Mouse (Mus musculus): Measurements from ENCODE around the gene Gm45808. TPM values are rescaled to one million over a fixed set of nuclear protein-coding genes. Genes with fewer than 3 reads are reported as not detected.
"Not testable (repeated sequence)": the region's sequence is repeated elsewhere in the genome, so short reads cannot be mapped to it uniquely, and the experiment has no call there.

Gene Gm45808
- polyA plus RNA-seq, 1 experiment = 0.81 TPM

DNA sequence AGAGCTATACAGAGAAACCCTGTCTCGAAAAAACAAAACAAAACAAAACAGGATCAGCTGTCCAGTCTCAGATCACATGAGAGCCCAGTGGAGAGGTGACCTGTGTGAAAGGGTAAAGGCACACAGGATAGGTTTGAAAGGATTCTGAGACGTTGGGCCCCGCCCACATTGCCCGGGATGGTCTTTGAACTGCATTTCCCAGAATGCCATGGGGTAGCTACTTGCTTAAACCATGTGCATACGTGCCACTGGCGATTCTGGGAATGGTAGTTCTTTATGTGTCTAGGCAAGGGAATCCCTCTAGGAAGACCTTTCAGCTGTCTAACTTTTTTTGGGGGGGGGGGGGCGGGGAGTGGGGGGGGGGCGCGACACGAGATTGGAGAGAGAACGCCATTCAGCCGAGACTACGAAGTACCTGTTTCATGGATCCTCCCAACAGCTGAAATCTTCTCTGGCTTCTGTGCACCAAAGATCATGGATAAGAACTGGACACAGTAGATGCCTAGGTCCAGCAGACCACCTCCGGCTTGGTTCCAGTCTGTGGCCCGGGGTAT, 5.2 kb downstream of the Gm45808 start, which contains the start of gene Tulp2:
Gene Tulp2, plus strand, starts transcription at position 504 of the 554 bp plus-strand sequence.
- peak; percentile 57; the same call in 1 of the 2 replicates for TF ChIP-seq POLR2A (IDR thresholded peaks at IDR 0.05; ENCODE audit: control insufficient read depth, low read depth, low read length)
- TF ChIP-seq CTCF (IDR thresholded peaks at IDR 0.05; ENCODE audit: control insufficient read depth, insufficient read depth, insufficient replicate concordance, low read depth, low read length) = no peak
- Histone ChIP-seq H3K4me1 (ENCODE audit: control insufficient read depth, insufficient read depth, low read length) (peaks cover 6% of the 10 kb centered on the region), H3K4me3 (ENCODE audit: control insufficient read depth, low read depth, low read length) (peak within 1 kb of the TSS; percentile 82), H3K36me3 (ENCODE audit: control insufficient read depth, insufficient read depth, low read length) (no peaks in the 10 kb centered on the region), H3K27ac (ENCODE audit: control insufficient read depth, insufficient read depth, low read depth, low read length) (peak within 1 kb of the TSS; percentile 57), H3K27me3 (ENCODE audit: control insufficient read depth, insufficient read depth, low read length) (no peaks in the 10 kb centered on the region)

DNA sequence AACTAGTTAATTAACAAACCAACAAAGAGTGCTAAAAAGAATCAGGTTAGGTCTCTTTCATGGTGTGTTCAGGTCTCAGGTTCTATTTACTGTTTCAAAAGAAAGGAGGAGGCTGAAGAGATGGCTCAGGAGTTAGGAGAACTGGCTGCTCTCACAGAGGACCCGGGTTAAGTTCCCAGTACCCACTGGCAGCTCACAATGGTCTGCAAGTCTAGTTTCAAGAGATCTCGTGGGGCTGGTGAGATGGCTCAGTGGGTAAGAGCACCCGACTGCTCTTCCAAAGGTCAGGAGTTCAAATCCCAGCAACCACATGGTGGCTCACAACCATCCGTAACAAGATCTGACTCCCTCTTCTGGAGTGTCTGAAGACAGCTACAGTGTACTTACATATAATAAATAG, 6.3 kb downstream of the Gm45808 start:
- not testable (repeated sequence) for H3K4me1 ChIP-seq (ENCODE audit: control insufficient read depth, insufficient read depth, low read length); H3K27ac ChIP-seq (ENCODE audit: control insufficient read depth, insufficient read depth, low read depth, low read length); H3K36me3 ChIP-seq (ENCODE audit: control insufficient read depth, insufficient read depth, low read length); H3K4me3 ChIP-seq (ENCODE audit: control insufficient read depth, low read depth, low read length); H3K27me3 ChIP-seq (ENCODE audit: control insufficient read depth, insufficient read depth, low read length)

DNA sequence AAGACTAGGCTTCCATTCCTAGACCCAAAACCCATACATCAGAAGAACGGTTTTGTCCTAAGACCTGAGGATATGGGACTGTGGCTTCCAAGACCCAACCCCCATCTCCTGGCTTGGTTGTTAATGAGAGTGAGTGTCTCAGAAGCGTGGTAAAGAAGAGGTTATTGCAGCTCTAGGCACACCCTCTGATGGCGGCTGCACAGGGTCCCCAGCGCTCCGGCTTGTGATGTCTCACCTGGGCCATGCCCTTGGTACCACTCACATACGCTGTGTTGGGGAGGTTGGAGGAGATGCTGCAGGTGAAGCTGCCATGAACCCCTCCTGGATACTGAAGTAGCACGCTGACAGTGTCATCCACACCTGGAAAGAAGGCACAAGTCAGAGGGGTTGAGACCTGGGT, 7.8 kb downstream of the Gm45808 start:
- Histone ChIP-seq H3K4me1 (ENCODE audit: control insufficient read depth, insufficient read depth, low read length) (peaks cover 13% of the 10 kb centered on the region), H3K27me3 (ENCODE audit: control insufficient read depth, insufficient read depth, low read length) (no peaks in the 10 kb centered on the region), H3K27ac (ENCODE audit: control insufficient read depth, insufficient read depth, low read depth, low read length) (no peak overlapping the region), H3K36me3 (ENCODE audit: control insufficient read depth, insufficient read depth, low read length) (no peaks in the 10 kb centered on the region), H3K4me3 (ENCODE audit: control insufficient read depth, low read depth, low read length) (no peak overlapping the region)
- TF ChIP-seq POLR2A (IDR thresholded peaks at IDR 0.05; ENCODE audit: control insufficient read depth, low read depth, low read length) = no peak
- TF ChIP-seq CTCF (IDR thresholded peaks at IDR 0.05; ENCODE audit: control insufficient read depth, insufficient read depth, insufficient replicate concordance, low read depth, low read length) = no peak

DNA sequence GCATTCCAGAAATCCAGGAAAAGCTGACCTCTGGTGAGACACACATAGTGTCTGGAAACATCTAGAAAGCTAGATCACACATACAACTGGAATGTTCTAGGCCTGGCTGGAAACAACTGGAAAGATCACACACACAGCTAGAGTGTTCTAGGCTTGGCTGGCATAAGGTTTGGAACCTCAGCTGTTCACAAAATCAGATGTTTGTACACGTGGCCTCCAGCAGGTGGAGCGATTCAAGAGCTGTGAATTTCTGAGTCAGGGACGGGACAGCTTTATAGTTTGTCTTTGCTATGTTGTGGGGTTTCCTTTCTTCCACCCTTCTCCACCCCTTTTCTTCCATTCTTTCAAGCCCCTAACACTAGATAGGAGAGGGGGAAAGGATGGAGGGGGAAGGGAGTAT, 9.6 kb downstream of the Gm45808 start:
- Histone ChIP-seq H3K27ac (ENCODE audit: control insufficient read depth, insufficient read depth, low read depth, low read length) (no peak overlapping the region; the same call in 1 of the 2 replicates), H3K36me3 (ENCODE audit: control insufficient read depth, insufficient read depth, low read length) (no peaks in the 10 kb centered on the region), H3K4me3 (ENCODE audit: control insufficient read depth, low read depth, low read length) (no peak overlapping the region), H3K27me3 (ENCODE audit: control insufficient read depth, insufficient read depth, low read length) (no peaks in the 10 kb centered on the region), H3K4me1 (ENCODE audit: control insufficient read depth, insufficient read depth, low read length) (peaks cover 13% of the 10 kb centered on the region)
- TF ChIP-seq CTCF (IDR thresholded peaks at IDR 0.05; ENCODE audit: control insufficient read depth, insufficient read depth, insufficient replicate concordance, low read depth, low read length) = no peak
- no peak for TF ChIP-seq POLR2A (IDR thresholded peaks at IDR 0.05; ENCODE audit: control insufficient read depth, low read depth, low read length)

DNA sequence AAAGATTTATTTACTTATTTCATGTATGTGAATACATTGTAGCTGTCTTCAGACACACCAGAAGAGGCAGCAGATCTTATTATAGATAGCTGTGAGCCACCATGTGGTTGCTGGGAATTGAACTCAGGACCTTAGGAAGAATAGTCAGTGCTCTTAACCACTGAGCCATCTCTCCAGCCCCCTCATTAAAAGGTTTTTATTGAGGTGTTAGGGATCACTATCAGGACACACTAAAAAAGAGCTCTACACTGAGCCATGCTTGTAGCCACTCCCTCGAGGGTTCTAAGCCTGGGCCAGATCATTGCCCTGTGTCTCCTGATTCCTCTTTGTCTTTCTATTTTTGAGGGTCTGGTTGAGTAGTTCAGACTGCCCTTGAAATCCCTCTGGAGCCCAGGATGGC, 10.2 kb downstream of the Gm45808 start:
- no peaks in the 10 kb centered on the region for H3K27me3 ChIP-seq (ENCODE audit: control insufficient read depth, insufficient read depth, low read length)
- H3K27ac ChIP-seq (ENCODE audit: control insufficient read depth, insufficient read depth, low read depth, low read length) = no peak overlapping the region; the same call in 1 of the 2 replicates
- H3K36me3 ChIP-seq (ENCODE audit: control insufficient read depth, insufficient read depth, low read length) = no peaks in the 10 kb centered on the region
- peaks cover 11% of the 10 kb centered on the region for H3K4me1 ChIP-seq (ENCODE audit: control insufficient read depth, insufficient read depth, low read length)
- no peak overlapping the region for H3K4me3 ChIP-seq (ENCODE audit: control insufficient read depth, low read depth, low read length)
- no peak for TF ChIP-seq POLR2A (IDR thresholded peaks at IDR 0.05; ENCODE audit: control insufficient read depth, low read depth, low read length)
- no peak for TF ChIP-seq CTCF (IDR thresholded peaks at IDR 0.05; ENCODE audit: control insufficient read depth, insufficient read depth, insufficient replicate concordance, low read depth, low read length)

DNA sequence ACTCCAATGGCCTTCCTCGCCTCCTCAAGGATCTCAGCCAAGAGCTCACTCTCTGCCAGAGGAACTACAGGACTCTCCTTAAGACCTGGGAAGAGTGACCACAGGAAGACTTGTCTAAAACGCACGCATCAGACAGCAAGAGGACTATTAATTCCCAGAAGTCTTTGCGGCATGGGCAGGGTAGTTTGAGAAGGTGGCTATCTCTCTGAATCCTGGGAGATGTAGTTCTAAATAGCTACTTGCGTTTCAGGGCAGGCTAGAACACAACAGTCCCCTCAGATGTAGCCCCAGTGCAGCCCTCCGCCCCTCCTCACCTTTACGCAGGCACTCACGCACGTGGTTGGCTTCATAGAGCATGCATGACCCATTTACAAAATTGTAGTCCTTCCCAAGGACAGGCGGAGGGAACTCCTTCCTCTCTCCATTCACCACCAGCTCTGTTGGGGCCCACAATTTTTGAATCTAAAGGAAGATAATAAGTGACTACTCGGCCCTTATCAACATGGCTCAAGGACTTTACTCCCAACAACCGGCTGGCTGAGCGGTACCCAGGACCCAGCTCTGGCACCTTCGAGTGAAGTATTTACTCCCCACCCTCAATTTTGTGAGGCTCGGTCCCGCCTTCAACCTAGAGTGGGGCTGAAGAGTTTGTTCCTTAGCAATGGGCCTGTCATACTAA, 11.2 kb downstream of the Gm45808 start:
- Histone ChIP-seq H3K36me3 (ENCODE audit: control insufficient read depth, insufficient read depth, low read length) (no peaks in the 10 kb centered on the region), H3K4me1 (ENCODE audit: control insufficient read depth, insufficient read depth, low read length) (peaks cover 8% of the 10 kb centered on the region), H3K27me3 (ENCODE audit: control insufficient read depth, insufficient read depth, low read length) (no peaks in the 10 kb centered on the region), H3K4me3 (ENCODE audit: control insufficient read depth, low read depth, low read length) (no peak overlapping the region), H3K27ac (ENCODE audit: control insufficient read depth, insufficient read depth, low read depth, low read length) (peak overlapping the region; percentile 55)
- TF ChIP-seq POLR2A (IDR thresholded peaks at IDR 0.05; ENCODE audit: control insufficient read depth, low read depth, low read length) = no peak
- TF ChIP-seq CTCF (IDR thresholded peaks at IDR 0.05; ENCODE audit: control insufficient read depth, insufficient read depth, insufficient replicate concordance, low read depth, low read length) = no peak

DNA sequence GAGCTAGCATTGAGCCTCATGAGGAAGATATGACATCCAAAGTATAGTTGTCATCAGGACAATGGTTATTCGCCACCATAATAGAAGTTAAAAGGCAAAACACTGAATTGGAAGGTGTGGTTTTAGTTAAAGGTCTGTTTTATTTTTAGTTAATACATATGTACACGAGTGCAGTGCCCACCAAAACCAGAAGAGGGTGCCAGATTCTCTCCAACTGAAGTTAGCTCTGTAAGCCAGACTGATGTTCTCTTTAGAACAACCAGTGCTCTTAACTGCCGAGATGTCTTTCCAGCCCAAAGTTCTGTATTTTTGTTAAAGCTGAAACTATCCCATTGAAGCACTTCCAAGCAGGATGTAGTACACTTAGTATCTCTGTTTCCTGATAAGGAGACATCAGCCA, 15.7 kb downstream of the Gm45808 start:
- TF ChIP-seq CTCF (IDR thresholded peaks at IDR 0.05; ENCODE audit: control insufficient read depth, insufficient read depth, insufficient replicate concordance, low read depth, low read length) = no peak
- TF ChIP-seq POLR2A (IDR thresholded peaks at IDR 0.05; ENCODE audit: control insufficient read depth, low read depth, low read length) = no peak
- H3K36me3 ChIP-seq (ENCODE audit: control insufficient read depth, insufficient read depth, low read length) = no peaks in the 10 kb centered on the region
- H3K27ac ChIP-seq (ENCODE audit: control insufficient read depth, insufficient read depth, low read depth, low read length) = peak overlapping the region; percentile 32; the same call in 1 of the 2 replicates
- H3K4me1 ChIP-seq (ENCODE audit: control insufficient read depth, insufficient read depth, low read length) = peaks cover 23% of the 10 kb centered on the region
- H3K4me3 ChIP-seq (ENCODE audit: control insufficient read depth, low read depth, low read length) = no peak overlapping the region
- no peaks in the 10 kb centered on the region for H3K27me3 ChIP-seq (ENCODE audit: control insufficient read depth, insufficient read depth, low read length)
